15 mouse cellular contexts compared by ENCODE assay signal in genomic region chr11:94228416-94228815, GRCm38 (mm10). TPM values are rescaled to one million over a fixed set of nuclear protein-coding genes. Genes with fewer than 3 reads are reported as not detected.
DNase-seq lines count a peak whose midpoint lies in the region; ATAC-seq lines count a peak whose summit lies in the region.
"Had no signal": no experiment of that assay in that cellular context is flagged by ENCODE, and none has a peak within 500 bp of the region (broad histone marks: within the 10 kb centered on the region; RNA-seq: fewer than 3 reads in every experiment).

No protein-coding gene starts in this region.

- no peak overlapping the region for H3K4me2 ChIP-seq in heart, embryonic 16.5 days (ENCODE audit: low read depth, low read length)
- H3K4me2 ChIP-seq: limb, embryonic 15.5 days; lung, embryonic 15.5 days had no signal

- intact Hi-C loops in heart, postnatal 36 days (cut with DNase I), result no loop called here

- H3K9me3 ChIP-seq in heart, embryonic 16.5 days (replicated peaks; ENCODE audit: control insufficient read depth, low read length), result no peaks in the 10 kb centered on the region
- no peaks in the 10 kb centered on the region for H3K9me3 ChIP-seq in limb, embryonic 10.5 days (replicated peaks)
- H3K9me3 ChIP-seq: limb, embryonic 15.5 days; lung, embryonic 15.5 days had no signal

- H3K36me3 ChIP-seq in heart, embryonic 16.5 days (ENCODE audit: control insufficient read depth, insufficient read depth), result no peaks in the 10 kb centered on the region
- H3K36me3 ChIP-seq in limb, embryonic 10.5 days, result no peaks in the 10 kb centered on the region
- H3K36me3 ChIP-seq: limb, embryonic 15.5 days; lung, embryonic 15.5 days had no signal

- peak overlapping the region; percentile 88 for H3K27ac ChIP-seq in heart, embryonic 16.5 days (ENCODE audit: low read length)
- peak overlapping the region; percentile 7; the same call in 1 of the 2 replicates for H3K27ac ChIP-seq in limb, embryonic 10.5 days
- H3K27ac ChIP-seq: limb, embryonic 15.5 days; lung, embryonic 15.5 days had no signal

- DNase-seq in cerebellum, adult 9-11 months, result peak; percentile 69
- DNase-seq in cerebellum, adult 8-10 months, result no peak
- no peak for DNase-seq in heart, postnatal 36 days
- DNase-seq in cerebellum, postnatal 25 days, result peak; percentile 51 to 69
- DNase-seq in limb, embryonic 10.5 days (ENCODE audit: low spot score), result no peak
- DNase-seq in lung, postnatal 4 days, result no peak
- DNase-seq in frontal cortex, adult 2 months (ENCODE audit: extremely low spot score in 1 of 2, low spot score in 1 of 2), result no peak
- DNase-seq: kidney, adult 9 months; spleen, adult 18-20 months; thymus, adult 2 months had no signal

- no peak overlapping the region for H3K4me3 ChIP-seq in heart, embryonic 16.5 days (ENCODE audit: low read length)
- H3K4me3 ChIP-seq in limb, embryonic 10.5 days, result no peak overlapping the region
- H3K4me3 ChIP-seq: limb, embryonic 15.5 days; lung, embryonic 15.5 days had no signal

- ATAC-seq in heart, embryonic 16.5 days (replicated peaks; ENCODE audit: extremely low read depth, insufficient read depth, low FRiP score), result no peak

- WGBS in heart, embryonic 16.5 days, result 51% methylated on average over 9 of the region's 9 CpGs
- 54% methylated on average over 9 of the region's 9 CpGs for WGBS in limb, embryonic 10.5 days

- no peaks in the 10 kb centered on the region for H3K27me3 ChIP-seq in heart, embryonic 16.5 days (ENCODE audit: control insufficient read depth, insufficient read depth, low read length)
- H3K27me3 ChIP-seq in limb, embryonic 10.5 days (ENCODE audit: low read depth, poor library complexity, severe bottlenecking), result no peaks in the 10 kb centered on the region
- H3K27me3 ChIP-seq: limb, embryonic 15.5 days; lung, embryonic 15.5 days had no signal

- H3K4me1 ChIP-seq in heart, embryonic 16.5 days (ENCODE audit: control insufficient read depth, insufficient read depth, low read length), result peaks cover 51% of the 10 kb centered on the region
- H3K4me1 ChIP-seq in limb, embryonic 10.5 days, result peaks cover 27% of the 10 kb centered on the region

- H3K9ac ChIP-seq in heart, embryonic 16.5 days (ENCODE audit: low read length), result peak overlapping the region; percentile 30; the same call in 1 of the 2 replicates
- H3K9ac ChIP-seq: limb, embryonic 15.5 days; lung, embryonic 15.5 days had no signal

RNA-seq across cellular contexts. Expression of gene Tob1, which starts 17.2 kb away (rescaled TPM):
- 35.7 and 41.2 TPM in 2 replicates for polyA plus RNA-seq in heart, embryonic 16.5 days (2015; fragmentation: Nextera tagmentation; extraction: Ambion mirVana)
- total RNA-seq in heart, postnatal 36 days (2021), result 10 to 100 TPM; 53.0 to 55.2 TPM
- polyA plus RNA-seq in limb, embryonic 10.5 days (2016; fragmentation: Nextera tagmentation; extraction: Ambion mirVana), result 15.0 and 22.5 TPM in 2 replicates
- polyA plus RNA-seq in frontal cortex, adult 2 months (2012; rRNA removed), result 44.4 and 45.5 TPM in 2 replicates

RNA-seq across cellular contexts. Expression of gene Wfikkn2, which starts 17.4 kb away (rescaled TPM):
- 3.1 and 3.7 TPM in 2 replicates for polyA plus RNA-seq in heart, embryonic 16.5 days (2015; fragmentation: Nextera tagmentation; extraction: Ambion mirVana)
- total RNA-seq in heart, postnatal 36 days (2021), result 1 to 10 TPM; 4.0 to 4.2 TPM
- polyA plus RNA-seq in limb, embryonic 10.5 days (2016; fragmentation: Nextera tagmentation; extraction: Ambion mirVana), result 1.6 and 7.9 TPM in 2 replicates
- polyA plus RNA-seq in frontal cortex, adult 2 months (2012; rRNA removed), result 1.2 and 1.3 TPM in 2 replicates

RNA-seq across cellular contexts. Expression of gene Gm21885, which starts 53.3 kb away (rescaled TPM):
- polyA plus RNA-seq in heart, embryonic 16.5 days (2015; fragmentation: Nextera tagmentation; extraction: Ambion mirVana), result not detected in 2 replicates
- total RNA-seq in heart, postnatal 36 days (2021), result under 1 TPM in 1 of 2 experiments, not detected in 1; 0.42 TPM
- not detected in 2 replicates for polyA plus RNA-seq in limb, embryonic 10.5 days (2016; fragmentation: Nextera tagmentation; extraction: Ambion mirVana)
- not detected in 2 replicates for polyA plus RNA-seq in frontal cortex, adult 2 months (2012; rRNA removed)
- total RNA-seq: layer of hippocampus, postnatal 10 days had no signal
- polyA plus RNA-seq: C2C12; lung, embryonic 15.5 days; thymus, adult 2 months had no signal

Comparison
In these comparisons a context has a peak if more than half of its experiments do, and no peak if none do; other contexts are left out.
1. DNase-seq: peak in cerebellum, adult 9-11 months (single experiment) and cerebellum, postnatal 25 days (2 of 2); none in cerebellum, adult 8-10 months (single experiment), heart, postnatal 36 days (0 of 2), limb, embryonic 10.5 days (single experiment), lung, postnatal 4 days (0 of 2) and frontal cortex, adult 2 months (0 of 2).